In the genomic region with DNA sequence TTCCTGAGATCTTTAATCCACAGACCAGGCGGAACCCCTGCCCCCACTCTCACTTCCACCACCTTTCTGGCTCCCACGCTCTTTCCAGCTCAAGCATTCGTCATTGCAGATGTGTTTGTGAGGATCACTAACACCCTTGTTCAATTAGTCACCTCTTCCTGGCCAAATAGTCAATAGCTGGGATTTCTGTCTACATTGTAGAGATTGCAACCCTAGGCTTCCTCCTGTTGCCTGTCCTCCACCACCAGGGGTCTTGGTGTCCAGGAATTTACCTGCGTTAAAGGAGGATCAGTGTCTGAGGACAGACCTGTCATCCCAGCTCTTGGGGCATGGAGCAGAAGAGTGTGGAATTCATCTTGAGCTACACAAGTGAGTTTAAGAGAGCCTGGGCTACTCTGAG, we compare ENCODE assay signal across 8 mouse cellular contexts. TPM values are rescaled to one million over a fixed set of nuclear protein-coding genes. Genes with fewer than 3 reads are reported as not detected.
DNase-seq lines count a peak whose midpoint lies in the region; ATAC-seq and TF ChIP-seq lines count a peak whose summit lies in the region.

No protein-coding gene starts in this region.

- no peak for ATAC-seq in hindbrain, postnatal 0 days

- H3K4me3 ChIP-seq in lung, adult 2 months (replicated peaks; ENCODE audit: extremely low read depth, low read depth, low read length): no peak overlapping the region
- H3K4me3 ChIP-seq in embryonic facial prominence, embryonic 10.5 days: peak overlapping the region; percentile 62
- H3K4me3 ChIP-seq in hindbrain, postnatal 0 days (ENCODE audit: low read length): peak overlapping the region; percentile 46
- H3K4me3 ChIP-seq in myocyte: peak overlapping the region; percentile 25

- TF ChIP-seq CTCF in lung, adult 2 months (IDR thresholded peaks at IDR 0.05; ENCODE audit: insufficient read depth, low read length): no peak
- peak; percentile 34 for TF ChIP-seq CTCF in hindbrain, postnatal 0 days (IDR thresholded peaks at IDR 0.05; ENCODE audit: low read depth)

- H3ac ChIP-seq in myocyte (ENCODE audit: control insufficient read depth, insufficient read length): no peak overlapping the region

- H3K36me3 ChIP-seq in embryonic facial prominence, embryonic 10.5 days (replicated peaks): peaks cover 15% of the 10 kb centered on the region
- no peaks in the 10 kb centered on the region for H3K36me3 ChIP-seq in hindbrain, postnatal 0 days (ENCODE audit: insufficient read depth, low read length)
- peaks cover 6% of the 10 kb centered on the region for H3K36me3 ChIP-seq in myocyte (ENCODE audit: control insufficient read depth, insufficient read depth)

- no peak for TF ChIP-seq POLR2A in lung, adult 2 months (IDR thresholded peaks at IDR 0.05; ENCODE audit: borderline replicate concordance, extremely low read depth, low read depth, low read length)
- TF ChIP-seq POLR2A in myocyte (IDR thresholded peaks at IDR 0.05; ENCODE audit: insufficient read length, low read depth): no peak

- WGBS in lung, adult 2 months: 23% methylated on average over 4 of the region's 4 CpGs
- 38% methylated on average over 4 of the region's 4 CpGs for WGBS in embryonic facial prominence, embryonic 10.5 days
- 44% methylated on average over 4 of the region's 4 CpGs for WGBS in hindbrain, postnatal 0 days

- DNase-seq in lung, adult 2 months: peak; percentile 17
- DNase-seq in lung, postnatal 36 days: no peak
- no peak for DNase-seq in embryonic facial prominence, embryonic 10.5 days (ENCODE audit: low spot score)
- no peak for DNase-seq in hindbrain, postnatal 0 days (ENCODE audit: low spot score)
- DNase-seq in right cerebral cortex, postnatal 36 days (ENCODE audit: low spot score in 2 of 2): no peak
- no peak for DNase-seq in urinary bladder, postnatal 36 days (ENCODE audit: low spot score in 2 of 2)
- DNase-seq in layer of hippocampus, postnatal 14 days (ENCODE audit: low spot score in 2 of 2): no peak

- H3K27me3 ChIP-seq in embryonic facial prominence, embryonic 10.5 days (replicated peaks; ENCODE audit: low read depth, poor library complexity, severe bottlenecking): no peaks in the 10 kb centered on the region
- no peaks in the 10 kb centered on the region for H3K27me3 ChIP-seq in hindbrain, postnatal 0 days (ENCODE audit: insufficient read depth, low read length)
- H3K27me3 ChIP-seq in myocyte (ENCODE audit: control insufficient read depth, insufficient read depth, insufficient read length): no peaks in the 10 kb centered on the region

- peak overlapping the region; percentile 87 for H3K27ac ChIP-seq in embryonic facial prominence, embryonic 10.5 days (replicated peaks)
- H3K27ac ChIP-seq in hindbrain, postnatal 0 days: peak overlapping the region; percentile 75; the same call in 1 of the 2 replicates

- 0 out of 2 replicates have a peak overlapping the region, but pooled peaks have one; percentile 51 for H3K9ac ChIP-seq in hindbrain, postnatal 0 days (replicated peaks; ENCODE audit: low read length)

- H3K4me2 ChIP-seq in hindbrain, postnatal 0 days (ENCODE audit: low read depth, low read length): peak overlapping the region; percentile 86
- peak overlapping the region; percentile 88 for H3K4me2 ChIP-seq in myocyte (ENCODE audit: low read depth)

- H3K9me3 ChIP-seq in embryonic facial prominence, embryonic 10.5 days: no peaks in the 10 kb centered on the region
- no peaks in the 10 kb centered on the region for H3K9me3 ChIP-seq in hindbrain, postnatal 0 days (ENCODE audit: low read length)

- H3K79me2 ChIP-seq in myocyte (ENCODE audit: control insufficient read depth, insufficient read depth): no peaks in the 10 kb centered on the region

- H3K4me1 ChIP-seq in lung, adult 2 months (ENCODE audit: control insufficient read depth, insufficient read depth, low read length): peaks cover 22% of the 10 kb centered on the region
- H3K4me1 ChIP-seq in embryonic facial prominence, embryonic 10.5 days: peaks cover 70% of the 10 kb centered on the region
- peaks cover 29% of the 10 kb centered on the region for H3K4me1 ChIP-seq in hindbrain, postnatal 0 days (ENCODE audit: insufficient read depth, low read length)

TF ChIP-seq in myocyte, 11 proteins besides CTCF, POLR2A, EP300 and RAD21:
- TF ChIP-seq TCF3 (IDR thresholded peaks at IDR 0.05; ENCODE audit: insufficient read length, low read depth) (no peak), MAX (IDR thresholded peaks at IDR 0.05; ENCODE audit: low read depth) (no peak), MYOG (IDR thresholded peaks at IDR 0.05; ENCODE audit: control insufficient read depth in 1 of 3, insufficient read depth in 1 of 3, insufficient read length in 2 of 3, low read depth in 2 of 3) (no peak), SRF (IDR thresholded peaks at IDR 0.05; ENCODE audit: control insufficient read depth, insufficient read length, low read depth) (no peak)

RNA-seq across cellular contexts. Expression of gene Angptl4, which starts 0.4 kb away (rescaled TPM):
- 34.6 and 87.6 TPM in 2 replicates for polyA plus RNA-seq in lung, adult 2 months (2012; rRNA removed)
- polyA plus RNA-seq in embryonic facial prominence, embryonic 10.5 days (2016; fragmentation: Nextera tagmentation; extraction: Ambion mirVana): 33.4 and 39.0 TPM in 2 replicates
- 24.0 and 24.7 TPM in 2 replicates for total RNA-seq in hindbrain, postnatal 0 days (2014; rRNA removed)
- 31.9 and 37.5 TPM in 2 replicates for polyA plus RNA-seq in hindbrain, postnatal 0 days (2015; fragmentation: Nextera tagmentation; extraction: Ambion mirVana)
- polyA plus RNA-seq in myocyte (2012; fragmentation: generic; extraction: Trizol): 42.8 TPM
- 1 to 10 TPM; 4.8 to 5.8 TPM for total RNA-seq in layer of hippocampus, postnatal 14 days (2021)

RNA-seq across cellular contexts. Expression of gene Rab11b, which starts 21.7 kb away (rescaled TPM):
- polyA plus RNA-seq in lung, adult 2 months (2012; rRNA removed): 389 and 406 TPM in 2 replicates
- 342 and 347 TPM in 2 replicates for polyA plus RNA-seq in embryonic facial prominence, embryonic 10.5 days (2016; fragmentation: Nextera tagmentation; extraction: Ambion mirVana)
- total RNA-seq in hindbrain, postnatal 0 days (2014; rRNA removed): 123 and 163 TPM in 2 replicates
- 546 and 583 TPM in 2 replicates for polyA plus RNA-seq in hindbrain, postnatal 0 days (2015; fragmentation: Nextera tagmentation; extraction: Ambion mirVana)
- 126 TPM for polyA plus RNA-seq in myocyte (2012; fragmentation: generic; extraction: Trizol)
- 100 to 1,000 TPM; 281 to 286 TPM for total RNA-seq in layer of hippocampus, postnatal 14 days (2021)

RNA-seq across cellular contexts. Expression of gene Kank3, which starts 28.3 kb away (rescaled TPM):
- 395 and 450 TPM in 2 replicates for polyA plus RNA-seq in lung, adult 2 months (2012; rRNA removed)
- 25.4 and 29.5 TPM in 2 replicates for polyA plus RNA-seq in embryonic facial prominence, embryonic 10.5 days (2016; fragmentation: Nextera tagmentation; extraction: Ambion mirVana)
- total RNA-seq in hindbrain, postnatal 0 days (2014; rRNA removed): 33.5 and 57.2 TPM in 2 replicates
- polyA plus RNA-seq in hindbrain, postnatal 0 days (2015; fragmentation: Nextera tagmentation; extraction: Ambion mirVana): 44.1 and 47.9 TPM in 2 replicates
- polyA plus RNA-seq in myocyte (2012; fragmentation: generic; extraction: Trizol): 8.3 TPM
- 10 to 100 TPM; 45.2 to 48.1 TPM for total RNA-seq in layer of hippocampus, postnatal 14 days (2021)

RNA-seq across cellular contexts. Expression of gene Rps28, which starts 42.3 kb away (rescaled TPM):
- polyA plus RNA-seq in lung, adult 2 months (2012; rRNA removed): 506 and 507 TPM in 2 replicates
- 866 and 898 TPM in 2 replicates for polyA plus RNA-seq in embryonic facial prominence, embryonic 10.5 days (2016; fragmentation: Nextera tagmentation; extraction: Ambion mirVana)
- total RNA-seq in hindbrain, postnatal 0 days (2014; rRNA removed): 117 and 293 TPM in 2 replicates
- 609 and 617 TPM in 2 replicates for polyA plus RNA-seq in hindbrain, postnatal 0 days (2015; fragmentation: Nextera tagmentation; extraction: Ambion mirVana)
- 6,768 TPM for polyA plus RNA-seq in myocyte (2012; fragmentation: generic; extraction: Trizol)
- 100 to 1,000 TPM; 776 to 830 TPM for total RNA-seq in layer of hippocampus, postnatal 14 days (2021)

RNA-seq across cellular contexts. Expression of gene Ndufa7, which starts 42.3 kb away (rescaled TPM):
- polyA plus RNA-seq in lung, adult 2 months (2012; rRNA removed): 334 and 389 TPM in 2 replicates
- 469 and 477 TPM in 2 replicates for polyA plus RNA-seq in embryonic facial prominence, embryonic 10.5 days (2016; fragmentation: Nextera tagmentation; extraction: Ambion mirVana)
- 289 and 356 TPM in 2 replicates for total RNA-seq in hindbrain, postnatal 0 days (2014; rRNA removed)
- polyA plus RNA-seq in hindbrain, postnatal 0 days (2015; fragmentation: Nextera tagmentation; extraction: Ambion mirVana): 562 and 577 TPM in 2 replicates
- polyA plus RNA-seq in myocyte (2012; fragmentation: generic; extraction: Trizol): 614 TPM
- total RNA-seq in layer of hippocampus, postnatal 14 days (2021): 100 to 1,000 TPM; 209 to 232 TPM
